Mouse (Mus musculus) liver, adult 2 months (tissue): ENCODE results near the gene C1ql4. TPM values are rescaled to one million over a fixed set of nuclear protein-coding genes. Genes with fewer than 3 reads are reported as not detected.

Experiments used
- DNase-seq: peaks from one replicate; pipeline ENCODE4 v3.0.0-alpha.2; 2011; ENCODE audit warnings: low read depth, low spot score; ENCODE audit errors: extremely low read depth
- H3K27ac ChIP-seq: fragments of 200-500 bp; replicated peaks from 2 replicates; pipeline ENCODE4 v1.5.1; 2012; ENCODE audit warnings: low read depth, mild to moderate bottlenecking, control low read depth, inconsistent platforms, low read length; ENCODE audit not compliant: insufficient read depth
- H3K27me3 ChIP-seq: fragments of 200-500 bp; 2 replicates; pipeline ENCODE4 v1.6.1; 2012; ENCODE audit warnings: mild to moderate bottlenecking, moderate library complexity, low read length, inconsistent platforms; ENCODE audit not compliant: control insufficient read depth, insufficient read depth
- H3K36me3 ChIP-seq: fragments of 200-500 bp; 2 replicates; pipeline ENCODE4 v1.6.1; 2012; ENCODE audit warnings: low read length, inconsistent platforms; ENCODE audit not compliant: control insufficient read depth, insufficient read depth
- H3K4me1 ChIP-seq: fragments of 200-500 bp; 2 replicates; pipeline ENCODE4 v1.6.1; 2011; ENCODE audit warnings: low read length; ENCODE audit not compliant: control insufficient read depth, insufficient read depth
- H3K4me3 ChIP-seq: fragments of 200-500 bp; 2 replicates; pipeline ENCODE4 v1.5.1; 2011; ENCODE audit warnings: low read depth, mild to moderate bottlenecking, control low read depth, low read length, moderate library complexity; ENCODE audit not compliant: insufficient read depth
- H3K79me2 ChIP-seq: fragments of 200-500 bp; 2 replicates; pipeline ENCODE4 v1.6.1; 2012; ENCODE audit warnings: inconsistent platforms, mild to moderate bottlenecking, low read length, moderate library complexity; ENCODE audit not compliant: control insufficient read depth, insufficient read depth
- H3K9ac ChIP-seq: fragments of 200-500 bp; 2 replicates; pipeline ENCODE4 v1.6.1; 2012; ENCODE audit warnings: low read depth, mild to moderate bottlenecking, control low read depth, inconsistent platforms, low read length
- CTCF ChIP-seq: fragments of 200-500 bp; IDR thresholded peaks from 2 replicates; pipeline ENCODE4 v1.5.1; 2011; ENCODE audit warnings: low read depth, low read length, control low read depth
- POLR2A ChIP-seq: fragments of 200-500 bp; IDR thresholded peaks from 2 replicates; pipeline ENCODE4 v1.6.1; 2011; ENCODE audit warnings: low read length, control low read depth; ENCODE audit not compliant: insufficient read depth; ENCODE audit errors: extremely low read depth
- WGBS: fragments of 180-500 bp; shearing (Covaris S2); methylation state at CpG from one replicate; pipeline ENCODE4 v1.1.7; 2018; 5-methylcytosine and 5-hydroxymethylcytosine counted together
- polyA plus RNA-seq: library from polyadenylated mRNA; depleted of rRNA; stranded (reverse); fragments of >200 nt; gene quantifications from 2 replicates; pipeline ENCODE4 v1.2.3, GENCODE M21; 2012
- total RNA-seq: library from RNA; depleted of rRNA; stranded (reverse); fragments of >200 nt; gene quantifications from 2 replicates; pipeline ENCODE4 v1.2.3, GENCODE M21; 2014

Gene C1ql4
- total and polyA plus RNA-seq, 2 experiments, result 0.11 TPM; not detected in 1

DNA sequence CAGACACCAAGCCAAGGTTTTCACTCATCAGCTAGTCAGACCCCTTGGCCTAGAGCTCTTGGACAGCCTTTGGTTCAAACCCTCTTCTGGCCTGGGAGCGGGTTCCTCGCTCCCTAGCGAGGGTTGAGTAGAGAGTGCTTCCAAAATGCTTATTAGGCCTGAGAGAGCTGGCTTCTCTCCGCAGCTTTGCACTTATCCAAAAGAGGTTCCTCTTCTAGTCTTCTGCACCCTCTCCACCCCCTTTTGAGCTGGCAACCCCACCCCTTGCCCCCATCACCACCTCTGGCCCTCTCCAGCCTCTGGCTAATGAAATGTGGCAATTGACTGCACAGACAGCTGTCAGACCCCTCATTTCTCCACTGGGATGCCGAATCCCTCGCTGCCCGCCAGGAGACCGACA lies 5.3 kb upstream of the C1ql4 start, which contains the start of gene Dnajc22:
TSS of gene Dnajc22 (plus strand) at position 301 of the 400 bp plus-strand sequence.
- Histone ChIP-seq H3K4me3 (peak within 1 kb of the TSS; percentile 54), H3K27ac (no peak within 1 kb of the TSS; the same call in 1 of the 2 replicates), H3K79me2 (no peaks in the 10 kb centered on the region), H3K9ac (peak within 1 kb of the TSS; percentile 34), H3K27me3 (no peaks in the 10 kb centered on the region), H3K4me1 (peaks cover 15% of the 10 kb centered on the region), H3K36me3 (no peaks in the 10 kb centered on the region)
- TF ChIP-seq CTCF (no peak), POLR2A (no peak)
- no peak for DNase-seq
- 89% methylated on average over 8 of the region's 8 CpGs for whole genome bisulfite sequencing

- WGBS, result 39% methylated on average over 14 of the region's 14 CpGs
- Histone ChIP-seq H3K36me3 (no peaks in the 10 kb centered on the region), H3K27me3 (peaks cover 4% of the 10 kb centered on the region; the same call in 1 of the 2 replicates), H3K4me3 (no peak overlapping the region), H3K27ac (no peak overlapping the region), H3K79me2 (no peaks in the 10 kb centered on the region), H3K9ac (no peak overlapping the region), H3K4me1 (peaks cover 11% of the 10 kb centered on the region)
- DNase-seq, result no peak
- TF ChIP-seq POLR2A, result no peak
- TF ChIP-seq CTCF, result no peak
These were observed 1.5 kb upstream of the C1ql4 start for GRCm38 (mm10) chr15:99089069-99089468.

DNA sequence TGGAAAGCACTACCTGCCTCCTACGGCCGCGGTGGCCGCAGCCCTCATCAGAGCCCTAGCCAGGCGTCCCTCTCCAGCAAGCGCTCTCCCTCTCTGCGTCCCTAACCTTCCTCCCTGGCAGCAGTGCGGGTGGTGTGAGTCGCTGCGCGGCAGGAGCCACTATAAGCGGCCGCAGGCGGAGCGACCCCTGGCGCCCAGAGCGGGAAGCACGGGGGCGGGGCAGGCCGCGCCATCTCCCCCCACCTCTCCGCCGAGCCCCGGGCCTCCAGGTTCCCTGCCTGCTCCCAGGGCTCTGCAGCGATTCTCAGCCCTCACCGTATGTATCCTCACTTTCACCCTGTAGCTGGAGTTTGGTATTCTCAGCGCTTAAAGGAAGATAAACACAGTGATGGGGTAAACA lies 675 bp upstream of the C1ql4 start:
- peaks cover 4% of the 10 kb centered on the region; the same call in 1 of the 2 replicates for H3K27me3 ChIP-seq
- no peak for DNase-seq
- no peaks in the 10 kb centered on the region for H3K79me2 ChIP-seq
- no peaks in the 10 kb centered on the region for H3K36me3 ChIP-seq
- WGBS, result 2% methylated on average over 27 of the region's 27 CpGs
- H3K27ac ChIP-seq, result no peak overlapping the region
- TF ChIP-seq CTCF (peak; percentile 83), POLR2A (no peak)
- H3K4me3 ChIP-seq, result peak overlapping the region; percentile 38; the same call in 1 of the 2 replicates
- peaks cover 14% of the 10 kb centered on the region for H3K4me1 ChIP-seq
- H3K9ac ChIP-seq, result peak overlapping the region; percentile 41; the same call in 1 of the 2 replicates

GRCm38 (mm10) chr15:99085997-99086396 lies 1.6 kb downstream of the C1ql4 start:
- H3K36me3 ChIP-seq, result no peaks in the 10 kb centered on the region
- TF ChIP-seq POLR2A (no peak), CTCF (no peak)
- no peak overlapping the region for H3K4me3 ChIP-seq
- 92% methylated on average over 4 of the region's 4 CpGs for WGBS
- peaks cover 4% of the 10 kb centered on the region; the same call in 1 of the 2 replicates for H3K27me3 ChIP-seq
- H3K4me1 ChIP-seq, result 0 out of 2 replicates have a peak, but pooled peaks cover 5% of the 10 kb centered on the region
- no peak overlapping the region for H3K27ac ChIP-seq
- H3K9ac ChIP-seq, result no peak overlapping the region
- DNase-seq, result no peak
- no peaks in the 10 kb centered on the region for H3K79me2 ChIP-seq

DNA sequence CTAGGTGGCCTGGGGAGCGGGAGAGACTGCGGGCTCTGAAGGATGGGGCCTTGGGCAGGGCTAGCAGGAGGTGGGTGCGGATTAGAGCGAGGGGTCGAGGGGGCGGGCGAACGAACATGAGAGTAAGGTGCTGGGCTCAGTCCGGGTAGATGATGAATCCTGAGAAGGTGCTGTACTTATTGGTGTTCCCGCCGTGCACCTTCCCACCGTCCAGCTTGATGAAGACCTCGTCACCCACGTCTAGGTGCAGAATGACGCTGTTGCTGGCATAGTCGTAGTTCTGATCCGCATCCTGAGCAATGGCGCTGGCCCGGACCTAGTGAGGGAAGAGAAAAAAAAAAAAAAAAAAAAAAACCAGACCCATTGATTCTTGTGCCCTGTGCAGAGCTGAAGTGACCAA lies 3.0 kb downstream of the C1ql4 start:
- no peaks in the 10 kb centered on the region for H3K36me3 ChIP-seq
- H3K27me3 ChIP-seq, result peaks cover 4% of the 10 kb centered on the region; the same call in 1 of the 2 replicates

GRCm38 (mm10) chr15:99083867-99084557 lies 3.6 kb downstream of the C1ql4 start:
- Histone ChIP-seq H3K4me3 (no peak overlapping the region), H3K27me3 (peaks cover 4% of the 10 kb centered on the region; the same call in 1 of the 2 replicates), H3K27ac (no peak overlapping the region), H3K79me2 (no peaks in the 10 kb centered on the region), H3K9ac (no peak overlapping the region), H3K4me1 (0 out of 2 replicates have a peak, but pooled peaks cover 5% of the 10 kb centered on the region), H3K36me3 (no peaks in the 10 kb centered on the region)
- TF ChIP-seq POLR2A (no peak), CTCF (no peak)
- no peak for DNase-seq
- WGBS, result 13% methylated on average over 11 of the region's 11 CpGs

More for the DNA sequence above, 3.0 kb downstream of the C1ql4 start:
- no peak overlapping the region for H3K4me3 ChIP-seq
- 52% methylated on average over 19 of the region's 19 CpGs for WGBS
- TF ChIP-seq CTCF (no peak), POLR2A (no peak)
- DNase-seq, result no peak
- H3K27ac ChIP-seq, result no peak overlapping the region
- H3K79me2 ChIP-seq, result no peaks in the 10 kb centered on the region
- no peak overlapping the region for H3K9ac ChIP-seq
- H3K4me1 ChIP-seq, result 0 out of 2 replicates have a peak, but pooled peaks cover 5% of the 10 kb centered on the region
